Mouse (Mus musculus) heart, postnatal 25 days (tissue): ENCODE data around the gene Hypk. TPM values are rescaled to one million over a fixed set of nuclear protein-coding genes. Genes with fewer than 3 reads are reported as not detected.
"Not testable (repeated sequence)": the region's sequence is repeated elsewhere in the genome, so short reads cannot be mapped to it uniquely, and the experiment has no call there.

Experiments
- DNase-seq: peaks from one replicate; pipeline ENCODE4 v3.0.0; 2022; ENCODE audit warnings: low spot score
- intact Hi-C: fragments of 180-260 bp; cut with DNase I; formaldehyde crosslinking; loops from one replicate; pipeline ENCODE4 v1.15.1; 2025
- microRNA-seq: library from miRNA; unstranded; fragments of <30 nt; microRNA quantifications from one replicate; pipeline ENCODE4 v1.2.0, GENCODE M21; 2022
- total RNA-seq, 2 experiments: library from RNA; stranded (reverse); gene quantifications; 2 replicates each; pipeline ENCODE4 v1.2.3; 2021

Hypk gene
- total RNA-seq, 2 experiments from 2014 or later = 22.8 to 23.1 TPM

DNA sequence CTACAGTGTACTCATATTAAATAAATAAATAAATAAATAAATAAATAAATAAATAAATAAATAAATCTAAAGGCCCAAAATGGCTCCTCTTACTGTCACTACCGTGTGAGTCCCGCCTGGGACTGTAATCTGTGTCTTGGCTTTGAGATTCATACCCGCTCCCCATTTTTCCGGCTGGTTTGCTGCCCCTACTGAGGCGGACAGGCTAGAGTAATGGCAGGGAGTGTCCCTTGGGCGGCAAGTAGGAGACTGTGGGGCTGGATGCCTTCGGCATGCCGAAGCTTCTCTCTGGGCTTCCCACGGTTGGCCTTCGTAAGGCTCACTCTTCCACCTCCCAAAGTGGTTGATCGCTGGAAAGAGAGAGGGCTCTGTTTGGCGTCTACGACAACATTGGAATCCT, 27.8 kb downstream of the Hypk start:
- DNase-seq, intact Hi-C loops: not testable (repeated sequence)

DNA sequence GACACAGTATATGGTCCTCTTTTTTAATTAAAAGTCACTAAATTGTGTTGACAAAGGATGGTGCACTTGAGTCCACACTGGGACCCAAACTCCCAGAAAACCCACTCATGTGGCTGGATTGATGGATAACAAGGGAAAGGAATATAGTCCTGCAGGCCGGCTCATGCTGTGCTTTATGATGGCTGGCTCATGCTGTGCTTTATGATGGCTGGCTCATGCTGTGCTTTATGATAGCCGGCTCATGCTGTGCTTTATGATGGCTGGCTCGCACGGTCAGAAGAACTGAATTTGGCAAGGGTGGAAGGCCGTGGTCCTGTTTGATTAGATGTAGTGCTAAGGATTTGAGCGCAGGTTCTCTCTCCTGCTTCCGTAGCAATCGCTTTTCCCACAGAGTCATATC, 30.5 kb downstream of the Hypk start:
- no peak for DNase-seq
- intact Hi-C loops = no loop called here

DNA sequence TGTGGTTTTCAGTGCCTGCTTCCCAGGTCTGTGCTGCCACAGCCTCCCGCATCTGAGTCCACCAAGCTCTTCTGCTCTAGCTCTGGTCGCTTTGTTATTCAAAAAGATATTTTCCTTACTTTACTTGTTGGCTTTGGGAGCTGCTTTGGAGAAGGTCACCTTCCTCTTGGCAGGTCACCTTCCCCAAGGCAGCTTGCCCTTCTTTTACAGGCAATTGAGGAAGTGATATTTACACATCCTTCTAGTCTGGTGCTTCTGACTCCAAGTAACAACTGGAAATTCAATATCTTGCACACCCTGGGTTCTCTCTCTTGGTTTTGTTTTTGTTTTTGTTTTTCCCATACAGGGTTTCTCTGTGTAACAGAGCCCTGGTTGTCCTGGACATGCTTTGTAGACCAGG, 31.3 kb downstream of the Hypk start:
- DNase-seq, intact Hi-C loops: not testable (repeated sequence)

DNA sequence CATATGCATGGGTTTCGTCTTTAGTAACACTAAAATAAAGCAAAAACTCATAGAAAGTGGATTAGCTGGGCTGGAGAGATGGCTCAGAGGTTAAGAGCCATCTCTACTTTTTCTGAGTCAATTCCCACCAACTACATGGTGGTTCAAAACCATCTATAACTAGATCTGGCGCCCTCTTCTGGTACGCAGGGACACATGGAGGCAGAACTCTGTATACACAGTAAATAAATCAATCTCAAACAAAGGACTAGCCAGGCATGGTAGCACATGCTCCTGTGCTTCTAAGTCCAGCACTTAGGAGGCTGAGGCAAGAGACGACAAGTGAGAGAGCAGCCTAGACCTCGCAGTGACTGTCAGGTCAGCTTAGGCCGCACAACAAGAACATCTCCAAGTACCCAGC, 48.5 kb downstream of the Hypk start:
- intact Hi-C loops, DNase-seq: not testable (repeated sequence)

DNA sequence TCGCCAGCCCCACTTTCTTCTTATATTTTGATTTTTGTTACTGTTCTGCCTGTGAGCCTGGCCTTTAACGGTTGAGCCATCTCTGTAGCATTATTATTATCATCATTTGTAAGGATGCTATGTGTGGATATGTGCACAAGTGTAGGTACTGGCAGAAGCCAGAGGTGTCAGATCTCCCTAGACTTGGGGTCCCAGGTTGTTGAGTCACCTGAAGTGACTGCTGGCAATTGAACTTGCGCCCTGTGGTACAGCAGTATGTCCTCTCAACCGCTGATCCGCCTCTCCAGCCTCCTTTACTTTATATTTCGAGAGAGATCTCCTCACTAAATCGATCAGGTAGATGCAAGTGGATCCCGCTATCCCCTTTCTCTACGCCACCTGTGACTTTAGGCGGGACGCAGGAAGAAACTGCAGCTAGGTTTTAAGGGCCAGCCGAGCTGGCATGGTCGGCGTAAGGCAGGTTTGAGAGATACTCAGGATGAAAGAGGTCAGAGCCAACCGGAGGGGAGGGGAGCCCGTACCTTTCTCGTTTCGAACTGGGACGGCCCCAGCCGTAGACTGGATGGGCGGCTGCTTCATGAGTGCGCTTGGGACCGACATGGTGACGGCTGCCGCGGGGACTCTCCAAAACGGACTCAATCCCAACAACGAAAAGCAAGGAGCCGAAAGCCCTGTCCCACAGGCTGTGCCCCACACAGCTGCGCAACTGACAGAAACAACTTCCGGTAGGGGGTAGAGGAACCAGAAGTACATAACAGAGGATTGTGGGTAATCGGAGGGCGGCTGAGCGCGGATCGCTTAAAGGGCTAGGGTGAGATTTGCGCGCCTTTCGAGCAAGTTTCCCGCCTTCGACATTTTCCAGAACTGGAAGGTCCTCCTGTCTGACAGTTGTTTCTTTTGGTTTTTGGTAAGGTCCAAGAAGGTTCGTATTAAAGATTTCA, 53.1 kb downstream of the Hypk start, which contains the start of the genes Mfap1a and Wdr76:
TSS of gene Mfap1a (minus strand) at position 724 of the 941 bp plus-strand sequence.
TSS of gene Wdr76 (plus strand) at position 782 of the 941 bp plus-strand sequence.
- intact Hi-C loops = loop anchor here (2.0 kb wide), 1 partner anchor 57 kb away; the partner anchor contains the start of gene Serf2
- peak; percentile 62 for DNase-seq

DNA sequence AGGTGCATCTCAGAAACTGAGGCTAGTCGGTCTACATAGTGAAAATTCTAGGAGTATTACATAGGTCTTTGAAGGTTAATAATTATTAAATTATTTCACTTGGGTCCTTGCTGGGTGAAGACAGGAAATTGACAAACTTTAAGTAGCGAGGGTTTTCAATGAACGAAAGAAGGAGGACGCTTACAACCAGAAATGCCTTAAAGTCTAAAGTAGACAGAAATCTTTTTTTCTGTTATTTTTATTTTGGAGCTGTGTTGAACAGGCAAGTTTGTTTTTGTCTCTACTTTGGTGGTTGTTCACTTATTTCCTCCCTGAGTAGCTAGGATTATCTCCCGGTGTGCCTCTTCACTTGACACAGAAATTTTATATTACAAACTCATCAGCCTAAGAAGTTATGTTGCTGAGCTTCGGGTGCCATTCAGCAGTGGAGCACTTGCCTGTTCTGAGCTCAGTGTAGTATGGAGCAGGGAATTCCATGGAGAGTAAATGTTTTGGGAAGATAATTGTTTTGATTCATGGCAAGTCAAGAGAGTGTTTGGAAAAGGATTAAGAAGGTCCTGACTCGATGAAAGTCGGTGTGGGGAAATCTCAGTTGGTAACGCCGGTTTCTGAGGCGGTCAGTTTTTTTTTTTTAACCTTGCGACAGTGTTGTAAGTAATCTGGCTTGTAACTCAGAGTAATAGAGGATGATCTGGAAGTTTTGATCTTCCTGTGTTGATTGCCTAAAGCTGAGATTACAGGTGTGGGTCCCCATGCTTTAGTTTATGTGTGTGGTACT, 54.3 kb downstream of the Hypk start:
- no peak for DNase-seq
- intact Hi-C loops = loop anchor here (1.0 to 2.0 kb wide), 2 partner anchors 33 to 59 kb away; partner anchors contain the start of genes Mfap1b and Serf2

DNA sequence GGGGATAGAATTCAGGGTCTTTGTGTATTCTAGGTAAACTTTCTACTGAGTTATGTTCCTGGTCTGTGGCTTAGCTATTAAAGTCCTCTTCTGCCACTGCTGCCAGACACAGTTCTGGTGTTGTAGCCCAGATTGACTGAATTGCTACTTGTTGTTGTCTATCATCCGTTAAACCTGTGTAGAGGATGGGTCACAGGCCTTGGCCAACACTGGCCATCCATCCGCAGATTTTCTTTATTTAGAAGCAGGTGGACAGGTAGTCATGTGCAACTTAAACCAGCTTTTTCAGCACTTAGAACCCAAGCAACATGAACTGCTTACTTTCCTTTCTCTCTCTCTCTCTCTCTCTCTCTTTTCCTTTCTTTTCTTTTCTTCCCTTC, 54.9 kb downstream of the Hypk start:
- intact Hi-C loops = loop anchor here (1.0 to 2.0 kb wide), 2 partner anchors 34 to 59 kb away; partner anchors contain the start of genes Mfap1b and Serf2
- no peak for DNase-seq

Small RNAs within 50 kb of the gene (microRNA-seq; reads per million reads assigned to microRNA genes)
- not detected for gene Gm22953

Other genes starting within 250 kb of the Hypk start
- 10 to 100 TPM; 28.4 to 28.9 TPM for gene Trp53bp1, start 181.9 kb upstream of the Hypk start, total RNA-seq
- 1 to 10 TPM; 4.5 to 5.1 TPM for gene Map1a, start 163.7 kb upstream of the Hypk start, total RNA-seq
- 10 to 100 TPM; 48.0 to 50.5 TPM for gene Ppip5k1, start 97.9 kb upstream of the Hypk start, total RNA-seq
- gene Ckmt1, start 95.6 kb upstream of the Hypk start, total RNA-seq = 1 to 10 TPM; 1.3 to 2.4 TPM
- gene Strc, start 66.1 kb upstream of the Hypk start, total RNA-seq = not detected
- gene Pdia3, start 39.5 kb upstream of the Hypk start, total RNA-seq = 100 to 1,000 TPM; 146 to 167 TPM
- gene Catsper2, start 39.5 kb upstream of the Hypk start, total RNA-seq = 1 to 10 TPM; 2.3 to 2.9 TPM
- under 1 TPM in 1 of 2 experiments, not detected in 1; 0.14 TPM for gene Ell3, start 9.0 kb upstream of the Hypk start, total RNA-seq
- gene Serf2, start 4.1 kb upstream of the Hypk start, total RNA-seq = 100 to 1,000 TPM; 392 to 395 TPM
- gene Serinc4, start 3.5 kb downstream of the Hypk start, total RNA-seq = under 1 TPM in 1 of 2 experiments, not detected in 1; 0.10 TPM
- 10 to 100 TPM; 29.1 to 30.2 TPM for gene Mfap1b, start 20.8 kb downstream of the Hypk start, total RNA-seq
- gene Mfap1a, start 53.4 kb downstream of the Hypk start, total RNA-seq = 10 to 100 TPM; 26.1 to 29.0 TPM
- 1 to 10 TPM; 3.2 to 3.9 TPM for gene Wdr76, start 53.4 kb downstream of the Hypk start, total RNA-seq